Mouse (Mus musculus) MEL (cell line): ENCODE measurements at regions not wholly inside any gene's neighbourhood (a gene's known extent, or its start where the extent isn't known, plus 50 kb on each side); places are given as distances from the start of the nearest gene placed in this dataset.

ENCODE experiments used
- DNase-seq: peaks from one replicate; pipeline ENCODE4 v3.0.0; 2011; ENCODE audit warnings: low read depth, low spot score
- H3K27ac ChIP-seq: 2 replicates; pipeline ENCODE4 v1.5.1; 2012; ENCODE audit warnings: low read depth, mild to moderate bottlenecking, control low read depth, low read length, moderate library complexity; ENCODE audit not compliant: control insufficient read depth
- H3K27me3 ChIP-seq, 2 experiments: fragments of 150-350 bp in 1 of 2; sonication (generic) in 1 of 2; 2 replicates each; pipeline ENCODE4 v1.6.1; 2012; ENCODE audit warnings: low read length in 2 of 2, mild to moderate bottlenecking in 2 of 2, improper control_type of control experiment in 1 of 2, moderate library complexity in 1 of 2; ENCODE audit not compliant: insufficient read depth in 2 of 2, control insufficient read depth in 1 of 2
- H3K36me3 ChIP-seq, 2 experiments: 2 replicates each; pipeline ENCODE4 v1.6.1; 2012 to 2014; ENCODE audit warnings: low read length in 2 of 2, improper control_type of control experiment in 1 of 2, inconsistent platforms in 1 of 2, mild to moderate bottlenecking in 1 of 2; ENCODE audit not compliant: insufficient read depth in 2 of 2, control insufficient read depth in 1 of 2
- H3K4me1 ChIP-seq, 2 experiments: fragments of 150-350 bp in 1 of 2; sonication (generic) in 1 of 2; 2 replicates each; pipeline ENCODE4 v1.6.1; 2012; ENCODE audit warnings: low read length in 2 of 2, improper control_type of control experiment in 1 of 2, mild to moderate bottlenecking in 1 of 2; ENCODE audit not compliant: insufficient read depth in 2 of 2, control insufficient read depth in 1 of 2
- H3K4me3 ChIP-seq, 2 experiments: fragments of 150-350 bp in 1 of 2; sonication (generic) in 1 of 2; 2 replicates each; pipeline ENCODE4 v1.5.1; 2012; ENCODE audit warnings: low read depth in 2 of 2, low read length in 2 of 2, mild to moderate bottlenecking in 2 of 2, moderate library complexity in 2 of 2, control low read depth in 1 of 2, improper control_type of control experiment in 1 of 2; ENCODE audit not compliant: control insufficient read depth in 1 of 2, insufficient read depth in 1 of 2
- H3K79me2 ChIP-seq: 2 replicates; pipeline ENCODE4 v1.6.1; 2012; ENCODE audit warnings: mild to moderate bottlenecking, low read length, moderate library complexity; ENCODE audit not compliant: control insufficient read depth, poor library complexity, insufficient read depth
- H3K9ac ChIP-seq: 2 replicates; pipeline ENCODE4 v1.6.1; 2012; ENCODE audit warnings: low read depth, mild to moderate bottlenecking, control low read depth, low read length, moderate library complexity; ENCODE audit not compliant: control insufficient read depth, poor library complexity, severe bottlenecking
- H3K9me3 ChIP-seq: fragments of 150-350 bp; sonication (generic); replicated peaks from 2 replicates; pipeline ENCODE4 v1.6.1; 2012; ENCODE audit warnings: mild to moderate bottlenecking, low read length, improper control_type of control experiment, moderate library complexity; ENCODE audit not compliant: insufficient read depth
- BHLHE40 ChIP-seq: IDR thresholded peaks from 2 replicates; pipeline ENCODE4 v1.6.1; 2012; ENCODE audit warnings: low read depth, mild to moderate bottlenecking, inconsistent platforms, low read length, improper control_type of control experiment, borderline replicate concordance
- CTCF ChIP-seq, 3 experiments: IDR thresholded peaks in 2 of 3; conservative IDR thresholded peaks in 1 of 3; 2 replicates each; pipeline ENCODE4 v1.5.1; 2011 to 2012; ENCODE audit warnings: low read length in 3 of 3, low read depth in 2 of 3, mild to moderate bottlenecking in 2 of 3, improper control_type of control experiment in 1 of 3, inconsistent platforms in 1 of 3, mixed read lengths in 1 of 3, moderate library complexity in 1 of 3; ENCODE audit not compliant: control insufficient read depth in 1 of 3, insufficient read depth in 1 of 3, poor library complexity in 1 of 3, severe bottlenecking in 1 of 3
- E2F4 ChIP-seq: IDR thresholded peaks from 2 replicates; pipeline ENCODE4 v1.6.1; 2011; ENCODE audit warnings: low read depth, low read length, improper control_type of control experiment, borderline replicate concordance
- ELF1 ChIP-seq: IDR thresholded peaks from 2 replicates; pipeline ENCODE4 v1.6.1; 2014; ENCODE audit warnings: low read depth, mild to moderate bottlenecking, inconsistent platforms, low read length, improper control_type of control experiment, moderate library complexity
- ETS1 ChIP-seq: IDR thresholded peaks from 2 replicates; pipeline ENCODE4 v1.6.1; 2012; ENCODE audit warnings: low read depth, mild to moderate bottlenecking, inconsistent platforms, low read length, improper control_type of control experiment, moderate library complexity
- GABPA ChIP-seq: IDR thresholded peaks from 2 replicates; pipeline ENCODE4 v1.6.1; 2012; ENCODE audit warnings: low read depth, mild to moderate bottlenecking, inconsistent platforms, low read length, improper control_type of control experiment, moderate library complexity
- JUND ChIP-seq: IDR thresholded peaks from 2 replicates; pipeline ENCODE4 v1.6.1; 2011; ENCODE audit warnings: low read depth, mild to moderate bottlenecking, improper control_type of control experiment, low read length
- KAT2A ChIP-seq: conservative IDR thresholded peaks from 2 replicates; pipeline ENCODE4 v1.6.1; 2012; ENCODE audit warnings: low read depth, low read length, improper control_type of control experiment, inconsistent platforms
- MAX ChIP-seq: IDR thresholded peaks from 2 replicates; pipeline ENCODE4 v1.6.1; 2011; ENCODE audit warnings: low read length, improper control_type of control experiment
- MAZ ChIP-seq: IDR thresholded peaks from 2 replicates; pipeline ENCODE4 v1.6.1; 2012; ENCODE audit warnings: low read depth, mild to moderate bottlenecking, inconsistent platforms, low read length, improper control_type of control experiment
- MEF2A ChIP-seq: IDR thresholded peaks from 2 replicates; pipeline ENCODE4 v1.6.1; 2014; ENCODE audit warnings: low read depth, mild to moderate bottlenecking, inconsistent platforms, low read length, improper control_type of control experiment; ENCODE audit not compliant: poor library complexity, insufficient replicate concordance, severe bottlenecking; ENCODE audit errors: extremely low read depth
- MYB ChIP-seq: IDR thresholded peaks from 2 replicates; pipeline ENCODE4 v1.6.1; 2011; ENCODE audit warnings: mild to moderate bottlenecking, low read depth, low read length, improper control_type of control experiment
- MYC ChIP-seq: IDR thresholded peaks from 2 replicates; pipeline ENCODE4 v1.6.1; 2011; ENCODE audit warnings: low read depth, mild to moderate bottlenecking, low read length, improper control_type of control experiment, moderate library complexity
- NELFE ChIP-seq: IDR thresholded peaks from 2 replicates; pipeline ENCODE4 v1.6.1; 2011; ENCODE audit warnings: low read depth, low read length, improper control_type of control experiment
- NRF1 ChIP-seq: IDR thresholded peaks from 2 replicates; pipeline ENCODE4 v1.6.1; 2014; ENCODE audit warnings: low read depth, mild to moderate bottlenecking, inconsistent platforms, low read length, improper control_type of control experiment, moderate library complexity; ENCODE audit not compliant: poor library complexity, insufficient read depth, severe bottlenecking
- POLR2A ChIP-seq, 2 experiments: IDR thresholded peaks; 2 replicates each; pipeline ENCODE4 v1.6.1; 2011 to 2012; ENCODE audit warnings: low read length in 2 of 2, mild to moderate bottlenecking in 2 of 2, control low read depth in 1 of 2, improper control_type of control experiment in 1 of 2, low read depth in 1 of 2, moderate library complexity in 1 of 2; ENCODE audit not compliant: control insufficient read depth in 1 of 2, insufficient read depth in 1 of 2, poor library complexity in 1 of 2
- POLR2AphosphoS2 ChIP-seq: IDR thresholded peaks from 2 replicates; pipeline ENCODE4 v1.6.1; 2011; ENCODE audit warnings: low read length, improper control_type of control experiment
- POLR2AphosphoS5 ChIP-seq: IDR thresholded peaks from 2 replicates; pipeline ENCODE4 v1.6.1; 2012; ENCODE audit warnings: low read depth, borderline replicate concordance, mild to moderate bottlenecking, inconsistent platforms, low read length, moderate library complexity, mixed read lengths
- RAD21 ChIP-seq: IDR thresholded peaks from 2 replicates; pipeline ENCODE4 v1.6.1; 2011; ENCODE audit warnings: mild to moderate bottlenecking, low read depth, low read length, improper control_type of control experiment
- RCOR1 ChIP-seq: IDR thresholded peaks from 2 replicates; pipeline ENCODE4 v1.6.1; 2012; ENCODE audit warnings: low read depth, mild to moderate bottlenecking, inconsistent platforms, low read length, improper control_type of control experiment
- SMC3 ChIP-seq: IDR thresholded peaks from 2 replicates; pipeline ENCODE4 v1.6.1; 2011; ENCODE audit warnings: low read depth, low read length, improper control_type of control experiment
- TBP ChIP-seq: IDR thresholded peaks from 2 replicates; pipeline ENCODE4 v1.8.0; 2011; ENCODE audit warnings: low read depth, low read length, improper control_type of control experiment
- TCF12 ChIP-seq: IDR thresholded peaks from 2 replicates; pipeline ENCODE4 v1.6.1; 2014; ENCODE audit warnings: low read depth, mild to moderate bottlenecking, inconsistent platforms, low read length, improper control_type of control experiment, moderate library complexity
- UBTF ChIP-seq: IDR thresholded peaks from 2 replicates; pipeline ENCODE4 v1.6.1; 2012; ENCODE audit warnings: low read depth, mild to moderate bottlenecking, inconsistent platforms, low read length, improper control_type of control experiment, moderate library complexity, borderline replicate concordance; ENCODE audit not compliant: insufficient read depth
- USF1 ChIP-seq: IDR thresholded peaks from 2 replicates; pipeline ENCODE4 v1.6.1; 2014; ENCODE audit warnings: low read depth, mild to moderate bottlenecking, inconsistent platforms, low read length, improper control_type of control experiment, moderate library complexity
- ZMIZ1 ChIP-seq: IDR thresholded peaks from 2 replicates; pipeline ENCODE4 v1.6.1; 2012; ENCODE audit warnings: low read depth, mild to moderate bottlenecking, inconsistent platforms, low read length, improper control_type of control experiment, moderate library complexity

- H3K9ac ChIP-seq, result no peak overlapping the region
- no peaks in the 10 kb centered on the region for H3K79me2 ChIP-seq
- no peak for DNase-seq
- no peak overlapping the region for H3K27ac ChIP-seq
- H3K9me3 ChIP-seq, result no peaks in the 10 kb centered on the region
- H3K4me1 ChIP-seq, result no peaks in the 10 kb centered on the region
- no peaks in the 10 kb centered on the region for H3K36me3 ChIP-seq
- H3K27me3 ChIP-seq, result no peaks in the 10 kb centered on the region
- no peak overlapping the region for H3K4me3 ChIP-seq
- TF ChIP-seq MAX (no peak), CTCF (IDR thresholded peaks at IDR 0.05 in 2 of 3, conservative IDR thresholded peaks at IDR 0.05 in 1 of 3; ENCODE audit: control insufficient read depth in 1 of 3, insufficient read depth in 1 of 3, low read depth in 2 of 3, low read length in 3 of 3, poor library complexity in 1 of 3, severe bottlenecking in 1 of 3) (no peak), UBTF (no peak), POLR2AphosphoS5 (no peak), MEF2A (no peak), RCOR1 (no peak), POLR2AphosphoS2 (no peak), ETS1 (no peak), MAZ (no peak)
Observed at GRCm38 (mm10) chr2:179131004-179131403, 311.2 kb upstream of the Cdh4 start.

- no peak for DNase-seq
- no peaks in the 10 kb centered on the region for H3K36me3 ChIP-seq
Observed at GRCm38 (mm10) chr2:179142313-179142712, 299.9 kb upstream of the Cdh4 start.

More at GRCm38 (mm10) chr2:179142313-179142712, 299.9 kb upstream of the Cdh4 start:
- Histone ChIP-seq H3K79me2 (no peaks in the 10 kb centered on the region), H3K27me3 (no peaks in the 10 kb centered on the region), H3K9me3 (no peaks in the 10 kb centered on the region), H3K9ac (no peak overlapping the region), H3K4me3 (no peak overlapping the region), H3K27ac (no peak overlapping the region), H3K4me1 (no peaks in the 10 kb centered on the region)
- no peak for TF ChIP-seq NELFE
- TF ChIP-seq GABPA, result no peak
- no peak for TF ChIP-seq ZMIZ1
- TF ChIP-seq SMC3, result no peak
- TF ChIP-seq NRF1, result no peak
- no peak for TF ChIP-seq KAT2A
- no peak for TF ChIP-seq RAD21
- TF ChIP-seq UBTF, result no peak
- no peak for TF ChIP-seq BHLHE40
- no peak for TF ChIP-seq POLR2A (IDR thresholded peaks at IDR 0.05; ENCODE audit: control insufficient read depth in 1 of 2, insufficient read depth in 1 of 2, low read depth in 1 of 2, low read length in 2 of 2, poor library complexity in 1 of 2)
- TF ChIP-seq TBP, result no peak
- TF ChIP-seq MYC, result no peak
- TF ChIP-seq TCF12, result no peak
- no peak for TF ChIP-seq ELF1
- TF ChIP-seq USF1, result no peak
- TF ChIP-seq E2F4, result no peak
- no peak for TF ChIP-seq RCOR1
- TF ChIP-seq JUND, result no peak
- TF ChIP-seq CTCF (IDR thresholded peaks at IDR 0.05 in 2 of 3, conservative IDR thresholded peaks at IDR 0.05 in 1 of 3; ENCODE audit: control insufficient read depth in 1 of 3, insufficient read depth in 1 of 3, low read depth in 2 of 3, low read length in 3 of 3, poor library complexity in 1 of 3, severe bottlenecking in 1 of 3), result no peak
- no peak for TF ChIP-seq MYB
